Mouse (Mus musculus) G1E (cell line): ENCODE results near the gene Col6a5.

Experiments
- CTCF ChIP-seq: IDR thresholded peaks from 2 replicates; pipeline ENCODE4 v1.5.1; 2012; ENCODE audit warnings: low read depth, low read length, inconsistent platforms, mixed read lengths
- GATA1 ChIP-seq: IDR thresholded peaks from 2 replicates; pipeline ENCODE4 v1.6.1; 2012; ENCODE audit warnings: borderline replicate concordance, low read length, inconsistent platforms, mixed read lengths
- POLR2AphosphoS5 ChIP-seq: IDR thresholded peaks from 2 replicates; pipeline ENCODE4 v1.6.1; 2012; ENCODE audit warnings: low read depth, low read length, inconsistent platforms; ENCODE audit not compliant: insufficient replicate concordance

GRCm38 (mm10) chr9:105839147-105839515, 121.3 kb downstream of the Col6a5 start:
- TF ChIP-seq GATA1, result no peak
- no peak for TF ChIP-seq CTCF
- no peak for TF ChIP-seq POLR2AphosphoS5
